Mouse (Mus musculus): ENCODE data around the gene Smg5.
A peak's percentile ranks its signal among the peaks of the same experiment; 100 is the strongest.

DNA sequence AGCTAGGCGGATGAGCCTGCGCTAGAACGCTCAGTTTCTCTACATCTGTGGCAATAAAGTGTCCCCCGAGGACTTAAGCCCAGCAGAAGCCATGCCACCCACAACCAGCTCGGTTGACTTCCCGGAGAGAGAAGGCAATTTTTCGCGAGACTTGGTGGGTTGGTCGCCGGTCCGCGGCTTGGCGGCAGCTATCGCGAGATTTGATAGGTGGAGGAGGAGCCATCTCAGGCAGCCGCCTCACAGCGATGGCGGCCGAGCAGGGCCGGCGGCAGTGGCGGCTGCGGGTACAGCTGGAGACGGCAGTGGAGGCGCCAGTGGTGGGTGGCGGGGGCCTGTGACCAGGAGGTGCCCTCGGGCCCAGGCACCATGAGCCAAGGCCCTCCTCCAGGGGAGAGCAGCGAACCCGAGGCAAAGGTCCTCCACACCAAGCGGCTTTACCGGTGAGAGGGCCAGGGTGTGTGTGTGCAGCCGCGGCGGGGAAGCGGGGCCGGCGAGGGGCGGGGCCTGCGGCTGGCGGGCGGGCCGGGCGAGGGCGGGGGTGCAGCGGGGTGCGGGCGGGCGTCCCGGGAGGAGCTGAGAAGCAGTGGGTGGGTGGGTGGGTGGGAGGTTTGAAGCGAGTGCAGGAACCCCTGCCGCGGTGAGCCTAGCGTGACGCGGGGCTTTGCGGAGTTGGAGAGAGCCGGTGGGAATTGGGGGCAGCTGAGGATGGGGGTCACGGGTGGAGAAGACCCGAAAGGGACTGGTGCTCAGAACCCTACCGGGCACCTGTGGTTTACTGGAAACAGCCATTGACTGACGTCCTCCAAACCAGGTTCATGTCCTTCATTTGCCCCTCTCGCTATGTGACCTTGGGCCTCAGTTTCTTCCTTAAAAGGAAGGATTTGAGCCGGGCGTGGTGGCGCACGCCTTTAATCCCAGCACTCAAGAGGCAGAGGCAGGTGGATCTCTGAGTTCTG is at the start of gene Smg5, which contains the start of gene Tmem79:
- TF ChIP-seq CTCF (IDR thresholded peaks at IDR 0.05; ENCODE audit: control insufficient read depth, insufficient read depth, insufficient replicate concordance, low read depth, low read length) (no peak), POLR2A (IDR thresholded peaks at IDR 0.05; ENCODE audit: control insufficient read depth, low read depth, low read length) (peak; percentile 99)

Measured in testis, adult 2 months (tissue).